Mouse (Mus musculus): Measurements from ENCODE around the gene 4930447C04Rik. TPM values are rescaled to one million over a fixed set of nuclear protein-coding genes. Genes with fewer than 3 reads are reported as not detected.
A peak's percentile ranks its signal among the peaks of the same experiment; 100 is the strongest.

Gene 4930447C04Rik
- total RNA-seq, 2 experiments from 2014 or later = 4.9 to 6.9 TPM

GRCm38 (mm10) chr12:72843973-72844620 is 96.5 kb downstream of the 4930447C04Rik start:
- DNase-seq (ENCODE audit: extremely low spot score in 1 of 2, low spot score in 1 of 2) = no peak

- no peak for DNase-seq (ENCODE audit: extremely low spot score in 1 of 2, low spot score in 1 of 2)
Observed at GRCm38 (mm10) chr12:72843555-72843954, 97.0 kb downstream of the 4930447C04Rik start.

DNA sequence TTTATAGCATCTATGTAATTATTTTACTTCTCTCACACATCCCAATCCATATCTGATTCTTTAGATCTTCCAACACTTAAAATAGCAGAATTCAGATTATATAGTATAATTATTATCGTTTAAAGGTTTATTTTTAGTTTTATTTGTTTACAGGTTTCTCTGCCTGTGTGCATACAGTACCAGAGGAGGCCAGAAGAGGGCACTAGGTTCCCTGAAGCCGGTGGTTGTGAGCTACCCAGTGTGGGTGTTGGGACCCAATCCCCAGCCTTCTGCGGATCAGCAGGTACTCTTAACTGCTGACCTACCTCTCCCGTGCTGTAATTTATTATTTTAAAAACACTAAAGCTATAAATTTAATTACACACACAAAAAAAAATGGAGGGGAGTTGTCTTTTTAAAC is 97.4 kb downstream of the 4930447C04Rik start:
- no peak for DNase-seq (ENCODE audit: extremely low spot score in 1 of 2, low spot score in 1 of 2)

DNA sequence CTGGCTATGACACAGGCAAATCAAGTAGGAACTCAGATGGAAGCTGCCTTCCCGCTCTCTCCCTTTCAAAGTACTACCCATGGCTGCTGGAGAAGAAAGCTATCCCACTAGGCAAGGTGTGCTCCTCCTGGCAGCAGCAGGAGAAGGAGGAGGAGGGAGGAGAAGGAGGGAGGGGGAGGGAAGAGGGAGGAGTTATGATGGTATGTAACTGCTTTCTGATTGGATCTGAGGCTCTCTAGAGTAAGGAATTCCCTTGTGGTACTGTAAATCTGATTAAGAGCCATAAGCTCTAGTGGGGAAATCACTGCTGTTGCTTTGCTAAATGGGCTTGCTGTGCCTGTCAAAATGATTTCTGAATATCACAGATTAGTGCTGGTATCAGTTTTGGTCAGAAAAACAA is 99.1 kb downstream of the 4930447C04Rik start:
- DNase-seq (ENCODE audit: extremely low spot score in 1 of 2, low spot score in 1 of 2) = no peak

DNA sequence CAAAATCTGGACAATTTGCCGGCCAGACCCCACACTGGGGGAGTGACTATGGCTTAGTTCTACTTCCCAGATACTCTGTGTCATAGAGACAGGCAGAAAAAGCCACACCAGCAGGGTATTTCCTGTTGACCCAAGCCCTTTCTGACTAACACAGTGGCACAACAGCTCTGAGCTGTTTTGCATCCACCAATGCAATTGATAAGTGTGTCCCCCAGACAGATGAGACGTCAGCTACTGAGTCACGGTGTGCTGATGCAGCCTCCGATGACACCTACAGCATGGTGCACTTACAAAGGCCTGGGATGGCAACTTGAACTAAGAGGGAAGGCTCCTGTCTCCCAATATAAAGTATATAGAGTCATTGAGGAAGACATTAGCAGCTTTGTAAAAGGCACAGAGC is 103.3 kb downstream of the 4930447C04Rik start:
- no peak for DNase-seq (ENCODE audit: extremely low spot score in 1 of 2, low spot score in 1 of 2)

DNA sequence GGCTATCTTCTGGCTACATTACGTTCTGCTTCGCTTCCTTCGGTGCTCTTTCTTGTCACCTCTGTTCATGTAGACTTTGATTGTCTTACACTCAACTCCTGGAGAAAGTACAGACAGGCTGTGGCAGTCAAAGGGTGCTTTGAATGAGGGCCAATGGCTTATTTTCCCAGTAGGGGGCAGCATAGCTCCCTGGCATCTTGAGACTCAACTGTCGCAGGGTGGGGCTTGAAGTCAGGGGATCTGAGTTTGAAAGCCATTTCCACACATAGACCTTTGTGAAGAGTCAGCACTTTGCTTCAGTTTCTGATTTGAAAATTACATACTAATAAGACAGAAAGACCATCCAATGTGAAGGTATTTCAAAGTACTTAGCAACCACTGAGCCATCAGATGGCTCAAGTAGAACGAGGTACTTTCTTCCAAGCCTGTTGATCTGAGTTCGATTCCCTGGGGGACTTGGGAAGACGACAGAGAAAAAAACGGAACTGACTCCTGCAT is 105.0 kb downstream of the 4930447C04Rik start:
- DNase-seq (ENCODE audit: extremely low spot score in 1 of 2, low spot score in 1 of 2) = no peak

DNA sequence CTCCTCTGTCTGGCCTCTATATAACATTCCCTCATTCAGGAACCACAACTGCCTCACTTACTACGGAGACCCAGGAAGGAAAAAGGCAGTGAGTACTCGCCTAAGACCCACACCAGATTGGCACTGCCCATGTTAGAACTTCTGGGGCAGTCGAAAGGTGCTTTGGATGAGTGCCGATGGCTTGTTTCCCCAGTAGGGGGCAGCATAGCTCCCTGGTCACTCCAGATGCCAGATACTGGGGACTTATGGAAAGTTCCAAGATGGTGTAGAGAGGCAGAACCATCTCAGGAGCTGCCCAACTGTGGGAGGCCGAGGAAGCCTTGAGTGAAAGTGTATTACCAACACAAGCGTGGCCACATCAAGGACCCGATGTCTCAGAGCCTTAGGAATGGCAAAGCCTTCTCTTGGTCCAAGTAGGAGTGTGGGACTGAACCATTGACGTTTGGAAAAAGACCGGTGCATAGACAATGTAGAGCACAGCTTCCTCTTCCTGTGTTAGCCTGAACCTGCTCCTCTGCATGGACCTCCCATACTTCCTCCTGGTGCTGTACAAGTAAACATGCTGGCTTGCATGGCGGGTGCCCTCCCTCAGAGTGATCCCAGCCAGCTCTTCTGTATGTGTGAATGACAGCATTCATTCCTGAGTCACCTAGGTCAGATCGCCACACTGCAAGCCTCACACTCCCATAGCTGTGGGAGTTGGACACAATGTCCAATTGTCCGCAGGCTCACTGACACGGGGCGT is 105.6 kb downstream of the 4930447C04Rik start:
- DNase-seq (ENCODE audit: extremely low spot score in 1 of 2, low spot score in 1 of 2) = no peak

GRCm38 (mm10) chr12:72831711-72832432 is 108.7 kb downstream of the 4930447C04Rik start:
- peak; percentile 43 to 57 for DNase-seq (ENCODE audit: extremely low spot score in 1 of 2, low spot score in 1 of 2)

Other genes with a start within 250 kb of the 4930447C04Rik start
- 100 to 1,000 TPM; 236 to 251 TPM for gene Ppm1a, start 183.3 kb downstream of the 4930447C04Rik start, total RNA-seq (2021)
- gene Six6, start 882 bp downstream of the 4930447C04Rik start, total RNA-seq (2021) = not detected
- gene Six1, start 113.1 kb upstream of the 4930447C04Rik start, total RNA-seq (2021) = not detected
- gene Six4, start 172.7 kb upstream of the 4930447C04Rik start, total RNA-seq (2021) = under 1 TPM; 0.57 to 0.59 TPM
- 10 to 100 TPM; 21.4 to 22.0 TPM for gene Mnat1, start 182.9 kb upstream of the 4930447C04Rik start, total RNA-seq (2021)